Mouse (Mus musculus): ENCODE data around the gene Gm21983.

Gene Gm21983

DNA sequence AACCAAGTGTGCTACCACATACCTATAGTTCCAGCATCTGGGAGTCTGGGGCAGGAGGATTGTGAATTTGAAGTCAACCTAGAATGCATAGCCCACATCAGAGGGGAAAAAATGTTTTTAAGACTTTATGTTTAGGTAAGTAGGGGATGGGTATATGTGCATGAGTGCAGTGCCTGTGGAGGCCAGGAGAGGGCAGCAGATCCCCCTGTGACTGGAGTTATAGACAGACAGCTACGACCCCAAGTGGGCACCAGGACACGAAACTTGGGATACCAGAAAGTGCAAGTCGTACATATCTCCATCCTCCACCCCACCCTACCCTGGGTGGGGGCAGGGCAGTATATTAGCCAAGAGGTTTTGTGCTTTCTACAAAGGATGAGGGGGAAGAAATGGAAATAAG lies 4.1 kb upstream of the Gm21983 start:
- no peak for DNase-seq

- no peak for DNase-seq
Measured at GRCm38 (mm10) chr7:27182498-27182897, 1.6 kb upstream of the Gm21983 start.

- DNase-seq = peak; percentile 95
Measured at GRCm38 (mm10) chr7:27180036-27180435, 850 bp downstream of the Gm21983 start.

- no peak for DNase-seq
Measured at GRCm38 (mm10) chr7:27179217-27179918, 1.5 kb downstream of the Gm21983 start.

GRCm38 (mm10) chr7:27178324-27179216 lies 2.3 kb downstream of the Gm21983 start, which contains the start of gene Rab4b:
Gene Rab4b, minus strand, starts transcription at chr7:27178896.
- peak; percentile 100 for DNase-seq

GRCm38 (mm10) chr7:27177942-27178323 lies 3.0 kb downstream of the Gm21983 start:
- no peak for DNase-seq

DNA sequence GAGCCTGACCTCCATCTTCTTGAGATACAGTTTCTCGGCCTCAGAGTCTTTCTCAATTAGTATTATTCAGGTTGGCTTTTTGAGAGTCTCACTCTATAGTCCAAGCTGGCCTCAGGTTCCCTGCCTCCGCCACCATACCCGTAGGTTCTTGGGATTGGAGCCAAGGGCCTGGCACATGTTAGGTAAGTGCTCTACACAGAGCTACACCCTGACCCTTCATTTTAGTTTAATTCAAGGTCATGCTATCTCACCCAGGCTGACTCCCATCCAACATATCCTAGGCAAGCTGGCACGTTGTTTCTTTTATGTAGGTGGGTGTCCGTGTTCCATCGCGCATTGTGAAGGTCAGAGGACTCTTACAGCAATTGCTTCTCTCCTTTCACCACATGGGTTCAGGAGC lies 6.0 kb downstream of the Gm21983 start:
- DNase-seq = no peak

DNA sequence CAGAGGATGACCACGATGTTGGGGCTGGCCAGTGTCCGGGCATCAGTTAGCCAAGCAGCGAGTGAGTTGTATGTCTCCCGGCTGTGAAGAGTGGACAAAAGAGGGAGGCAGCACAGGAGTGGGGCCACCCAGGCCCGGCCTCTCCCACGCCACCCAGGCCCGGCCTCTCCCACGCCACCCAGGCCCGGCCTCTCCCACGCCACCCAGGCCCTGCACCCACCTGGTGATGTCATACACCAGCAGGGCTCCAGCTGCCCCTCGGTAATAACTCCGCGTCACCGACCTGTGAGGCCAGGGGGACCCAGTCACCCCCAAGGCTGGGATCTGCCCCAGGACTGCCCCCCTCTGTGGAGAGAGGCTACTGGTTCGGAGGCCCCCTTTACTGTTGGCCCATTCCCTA lies 6.4 kb downstream of the Gm21983 start:
- no peak for DNase-seq

DNA sequence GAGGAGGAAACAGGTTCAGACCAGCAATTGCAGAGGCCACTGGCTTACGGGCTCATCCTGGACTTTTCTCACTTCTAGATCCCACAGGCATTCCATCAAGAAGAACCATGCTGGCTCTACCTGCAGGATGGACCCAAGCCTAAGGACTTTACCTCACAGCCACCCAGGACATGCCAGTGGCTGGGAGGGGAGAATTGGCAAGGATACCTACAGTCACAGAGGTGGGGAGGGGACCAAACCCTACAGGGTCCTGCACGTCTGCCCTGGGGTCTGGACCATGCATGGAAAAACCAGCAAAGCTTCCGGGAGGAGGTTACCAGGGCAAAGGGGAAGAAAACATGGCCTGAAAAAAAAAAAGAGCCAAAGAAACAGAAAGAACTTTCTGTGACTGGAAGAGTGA lies 9.9 kb downstream of the Gm21983 start:
- DNase-seq = no peak

GRCm38 (mm10) chr7:27168371-27168770 lies 12.5 kb downstream of the Gm21983 start:
- DNase-seq = peak; percentile 60

DNA sequence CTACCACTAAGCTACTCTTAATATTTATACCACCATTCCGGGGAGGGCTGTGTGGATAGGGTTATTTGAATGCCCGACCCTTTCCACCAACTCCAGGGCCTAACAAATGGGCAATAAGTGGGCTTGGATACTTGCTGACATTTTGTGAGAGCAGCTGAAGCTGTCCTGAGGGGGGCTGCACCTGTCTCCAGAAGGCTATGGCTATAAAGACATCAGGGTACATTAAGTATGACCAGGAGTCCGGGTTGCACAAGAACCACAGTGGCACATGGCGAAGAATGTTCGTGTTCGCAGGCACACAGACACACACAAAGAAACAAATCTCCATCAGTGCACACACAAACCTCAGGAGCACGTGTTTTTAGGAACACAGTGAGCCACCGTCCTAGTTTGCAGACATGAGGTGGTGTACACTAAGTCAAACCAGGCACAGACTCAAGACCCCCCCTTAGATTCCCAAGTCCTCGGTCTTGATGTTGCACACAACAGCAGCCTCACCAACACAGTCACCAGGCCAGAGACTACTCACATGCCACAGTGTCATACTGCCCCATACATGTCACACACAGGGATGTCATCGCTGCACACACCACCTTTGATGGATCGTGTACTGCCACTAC lies 13.3 kb downstream of the Gm21983 start:
- no peak for DNase-seq

- peak; percentile 98 for DNase-seq
Measured at GRCm38 (mm10) chr7:27166614-27167474, 14.0 kb downstream of the Gm21983 start, which contains the start of gene Egln2. Gene Egln2, minus strand, starts transcription at chr7:27166802.

GRCm38 (mm10) chr7:27166229-27166613 lies 14.7 kb downstream of the Gm21983 start:
- DNase-seq = peak; percentile 94

DNA sequence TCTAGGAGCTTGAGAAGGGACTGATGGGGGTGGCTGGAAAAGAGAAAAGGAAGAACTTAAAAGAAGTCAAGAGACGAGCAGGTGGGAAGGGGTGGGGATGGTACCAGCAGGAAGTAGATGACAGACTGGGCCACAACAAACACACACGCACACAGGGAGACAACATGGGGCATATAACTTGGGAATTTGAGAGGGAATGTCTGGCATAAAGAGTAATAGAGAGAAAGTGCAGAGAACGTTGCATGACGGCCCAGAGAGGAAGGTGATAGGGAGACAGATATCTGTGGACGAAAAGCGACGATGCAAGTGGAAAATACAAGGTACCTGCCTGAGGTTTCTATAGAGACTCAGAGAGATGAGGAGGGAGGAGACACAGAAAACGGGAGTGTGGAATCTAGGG lies 15.2 kb downstream of the Gm21983 start:
- DNase-seq = no peak

GRCm38 (mm10) chr7:27165007-27165655 lies 15.8 kb downstream of the Gm21983 start:
- peak; percentile 66 for DNase-seq

- peak; percentile 49 for DNase-seq
Measured at GRCm38 (mm10) chr7:27164112-27164947, 16.6 kb downstream of the Gm21983 start.

- peak; percentile 18 for DNase-seq
Measured at GRCm38 (mm10) chr7:27163450-27163805, 17.5 kb downstream of the Gm21983 start.

DNA sequence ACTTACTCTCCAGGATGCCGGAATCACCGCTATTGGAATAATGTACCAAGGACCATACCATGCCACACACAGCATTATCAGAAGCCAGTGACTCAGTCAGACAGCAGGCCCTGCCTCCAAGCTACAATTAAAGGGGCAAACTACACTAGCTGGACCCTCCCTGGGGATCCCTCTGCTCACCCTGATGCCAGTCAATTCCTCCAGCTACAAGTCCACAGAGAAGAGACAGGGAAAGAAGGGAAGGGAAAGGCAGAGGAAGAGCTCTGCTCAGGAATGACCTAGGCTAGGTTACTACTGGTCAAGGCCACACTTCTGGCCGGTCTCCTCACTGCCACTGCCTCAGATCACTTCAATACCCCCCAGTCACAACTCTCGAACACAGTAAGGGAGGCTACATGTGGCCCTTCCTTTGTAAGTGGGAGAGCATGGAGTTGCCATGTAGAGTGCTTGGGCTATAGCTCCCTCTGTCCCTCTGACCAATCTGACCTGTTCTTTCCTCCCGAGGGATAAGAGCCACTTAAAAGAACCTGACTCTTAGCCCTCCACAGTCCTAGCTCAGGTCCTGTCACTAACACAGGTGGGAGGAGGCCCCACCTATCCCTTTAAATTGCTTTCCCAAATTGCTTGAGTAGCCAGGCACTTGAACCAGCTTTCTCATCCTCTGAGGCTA lies 18.0 kb downstream of the Gm21983 start:
- peak; percentile 4 for DNase-seq

DNA sequence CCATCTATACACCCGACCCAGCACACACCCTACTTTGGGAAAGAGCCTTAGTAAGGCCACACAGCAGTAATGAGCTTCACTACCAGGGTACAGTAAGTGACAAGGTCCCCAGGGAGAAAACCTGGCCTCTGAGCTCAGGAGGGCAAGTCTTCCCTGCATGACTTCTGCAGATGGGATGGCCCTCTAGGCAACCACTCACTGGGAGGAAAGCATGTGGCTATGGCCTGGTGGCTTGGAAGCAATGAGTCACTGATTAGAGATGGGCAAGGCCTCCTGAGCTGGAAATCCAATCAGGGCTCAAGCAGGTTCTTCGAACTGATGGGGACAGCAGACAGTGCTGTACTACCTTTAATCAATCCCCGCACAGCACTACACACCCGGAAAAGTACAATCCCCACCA lies 19.1 kb downstream of the Gm21983 start:
- DNase-seq = peak; percentile 44

DNA sequence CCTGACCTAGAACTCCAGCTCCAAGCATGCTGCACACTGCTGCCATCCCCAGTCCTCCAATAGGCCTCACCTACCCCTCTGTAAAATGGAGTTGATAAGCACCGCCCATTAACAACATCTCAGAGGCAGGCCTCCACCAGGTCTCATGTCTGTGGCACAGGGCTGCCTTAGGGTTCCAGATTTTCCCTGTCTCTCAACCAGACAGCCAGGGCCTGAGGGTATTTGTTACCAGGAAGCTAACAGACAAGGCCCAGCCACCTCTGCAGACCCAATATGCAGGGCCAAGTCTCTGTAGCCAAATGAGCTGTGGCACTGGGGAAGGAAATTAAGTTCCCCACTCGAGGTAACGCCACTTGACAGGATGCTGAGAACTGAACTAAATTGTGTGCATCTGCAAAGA lies 20.0 kb downstream of the Gm21983 start:
- no peak for DNase-seq

- peak; percentile 94 for DNase-seq
Measured at GRCm38 (mm10) chr7:27159882-27160281, 21.0 kb downstream of the Gm21983 start.

All from kidney, adult 9 months (tissue).